Mouse (Mus musculus): ENCODE data around the gene Coro2a.

GRCm38 (mm10) chr4:46628873-46629272 lies 26.9 kb upstream of the Coro2a start:
- no peak for TF ChIP-seq CTCF (conservative IDR thresholded peaks at IDR 0.05; ENCODE audit: low read length)
- no peak for TF ChIP-seq NANOG (IDR thresholded peaks at IDR 0.05; ENCODE audit: borderline replicate concordance, low read length)
- no peak for TF ChIP-seq POU5F1 (IDR thresholded peaks at IDR 0.05; ENCODE audit: borderline replicate concordance, low read length)

Measured in E14TG2a.4 (cell line).